Mouse (Mus musculus) liver, postnatal 0 days (tissue): ENCODE measurements around the gene Plk4.

Experiments
- CTCF ChIP-seq: sonication (generic); IDR thresholded peaks from 2 replicates; pipeline ENCODE4 v1.5.1; 2016; ENCODE audit warnings: antibody characterized with exemption, low read depth
- EP300 ChIP-seq: IDR thresholded peaks from 2 replicates; pipeline ENCODE4 v1.6.1; 2016; ENCODE audit warnings: antibody characterized with exemption, low read depth, mild to moderate bottlenecking

DNA sequence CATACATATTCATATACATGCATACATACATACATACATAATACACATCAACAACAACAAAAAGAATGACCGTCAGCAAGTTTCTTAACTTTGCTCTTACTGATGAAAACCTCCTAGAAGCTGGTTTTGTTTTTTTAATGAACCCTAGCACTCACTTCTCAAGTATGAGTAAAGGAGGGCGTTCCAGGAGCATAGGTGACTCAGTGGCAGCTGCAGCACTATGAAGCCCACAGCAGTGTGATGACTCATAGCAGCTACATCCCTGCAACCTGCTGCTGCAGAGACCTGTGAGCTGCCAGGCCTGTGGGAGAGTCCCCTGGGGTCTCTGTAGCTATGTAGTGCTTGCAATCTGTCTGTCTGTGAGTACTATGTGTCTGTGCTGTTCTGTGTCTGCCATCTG lies 38.5 kb upstream of the Plk4 start:
- TF ChIP-seq CTCF (no peak), EP300 (no peak)
